Mouse (Mus musculus) kidney, postnatal 25 days (tissue): ENCODE data around the gene Muc5b.
"Not testable (repeated sequence)": the region's sequence is repeated elsewhere in the genome, so short reads cannot be mapped to it uniquely, and the experiment has no call there.

ENCODE experiments used
- DNase-seq, 2 experiments: peaks; one replicate each; pipeline ENCODE4 v3.0.0; 2021; ENCODE audit warnings: mixed read lengths in 2 of 2

Gene Muc5b

DNA sequence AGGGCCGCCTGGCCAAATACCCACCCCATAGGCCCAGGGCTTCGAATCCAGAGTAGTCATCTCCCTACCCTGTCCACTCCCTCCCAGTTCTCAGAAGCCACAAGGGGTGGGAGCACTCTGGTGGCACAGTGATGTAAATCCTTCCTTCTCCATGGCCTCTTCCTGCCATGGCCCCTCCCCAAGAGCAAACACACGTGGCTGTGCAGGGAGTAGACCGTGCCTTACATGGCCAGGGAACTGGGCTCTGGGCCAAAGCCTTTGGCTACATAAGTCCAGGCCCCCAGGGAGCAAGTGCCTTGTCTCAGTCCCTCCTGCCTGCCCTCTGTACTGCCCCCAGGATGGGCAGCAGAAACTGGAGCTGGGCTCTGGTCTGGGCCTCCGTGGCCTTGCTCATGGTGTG lies at the start of gene Muc5b:
Muc5b (plus strand) TSS at position 292 of the 400 bp plus-strand sequence.
- peak; percentile 14 to 64 for DNase-seq

DNA sequence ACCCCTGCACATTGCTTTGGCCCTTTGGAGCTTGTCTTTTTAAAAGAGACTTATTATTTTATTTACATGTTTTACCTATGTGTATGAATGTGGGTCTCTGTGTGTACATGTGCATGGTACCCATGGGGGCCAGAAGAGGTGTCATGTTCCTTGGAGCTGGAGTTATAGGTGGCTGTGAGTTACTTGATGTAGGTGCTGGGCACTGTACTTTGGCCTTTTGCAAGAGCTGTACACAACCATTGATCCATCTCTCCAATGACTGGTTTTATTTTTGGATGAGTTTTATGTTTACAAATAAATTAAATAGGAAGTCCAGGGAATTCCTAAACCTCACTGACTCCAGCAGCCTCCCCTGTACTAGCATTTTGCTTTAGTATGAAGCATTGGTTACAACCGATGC lies 44.6 kb upstream of the Muc5b start:
- DNase-seq, result no peak

DNA sequence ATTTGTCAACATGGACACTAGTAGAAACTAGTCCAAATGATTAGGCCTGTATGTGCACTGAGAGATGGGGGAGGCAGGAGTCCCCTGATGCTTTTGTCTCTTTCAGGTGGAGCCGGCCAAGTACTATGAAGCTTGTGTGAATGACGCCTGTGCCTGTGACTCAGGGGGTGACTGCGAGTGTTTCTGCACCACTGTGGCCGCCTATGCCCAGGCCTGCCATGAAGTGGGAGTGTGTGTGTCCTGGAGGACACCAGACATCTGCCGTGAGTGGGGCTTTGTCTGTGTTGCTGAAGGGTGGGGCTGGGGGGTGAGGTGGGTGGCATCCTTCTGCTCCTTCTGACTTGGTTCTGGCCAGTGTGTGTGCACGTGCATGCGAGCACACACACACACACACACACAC lies 35.7 kb upstream of the Muc5b start:
- no peak for DNase-seq

DNA sequence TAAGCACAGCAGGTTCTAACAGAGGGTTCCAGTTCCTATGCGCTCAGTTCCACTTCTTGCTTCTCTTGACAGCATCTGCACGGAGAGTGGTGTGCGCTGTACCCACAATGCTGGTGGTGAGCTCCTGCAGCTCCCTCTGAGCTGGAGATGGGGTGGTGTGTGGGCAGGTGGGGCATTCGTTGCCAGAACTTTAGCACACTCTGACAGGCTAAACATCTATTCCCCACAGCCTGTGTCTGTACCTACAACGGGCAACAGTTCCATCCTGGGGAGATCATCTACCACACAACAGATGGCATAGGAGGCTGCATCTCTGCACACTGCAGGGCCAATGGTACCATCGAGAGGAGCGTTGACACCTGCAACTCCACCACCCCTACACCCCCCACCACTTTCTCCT lies 33.5 kb upstream of the Muc5b start:
- DNase-seq, result no peak

DNA sequence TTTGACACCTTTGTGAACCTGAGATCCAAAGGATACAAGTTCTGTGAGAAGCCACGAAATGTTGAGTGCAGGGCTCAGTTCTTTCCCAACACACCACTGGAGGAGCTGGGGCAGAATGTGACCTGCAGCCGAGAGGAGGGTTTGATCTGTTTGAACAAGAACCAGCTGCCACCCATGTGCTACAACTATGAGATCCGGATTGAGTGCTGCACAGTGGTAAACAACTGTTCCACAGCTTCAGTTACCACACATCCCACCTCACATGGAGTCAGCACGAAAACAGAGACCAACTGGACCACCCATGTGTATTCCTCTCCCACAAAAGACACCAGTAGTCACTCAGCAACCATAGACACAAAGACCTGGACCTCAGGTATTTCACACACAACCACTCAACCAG lies 31.0 kb upstream of the Muc5b start:
- not testable (repeated sequence) for DNase-seq

DNA sequence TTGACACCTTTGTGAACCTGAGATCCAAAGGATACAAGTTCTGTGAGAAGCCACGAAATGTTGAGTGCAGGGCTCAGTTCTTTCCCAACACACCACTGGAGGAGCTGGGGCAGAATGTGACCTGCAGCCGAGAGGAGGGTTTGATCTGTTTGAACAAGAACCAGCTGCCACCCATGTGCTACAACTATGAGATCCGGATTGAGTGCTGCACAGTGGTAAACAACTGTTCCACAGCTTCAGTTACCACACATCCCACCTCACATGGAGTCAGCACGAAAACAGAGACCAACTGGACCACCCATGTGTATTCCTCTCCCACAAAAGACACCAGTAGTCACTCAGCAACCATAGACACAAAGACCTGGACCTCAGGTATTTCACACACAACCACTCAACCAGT lies 28.9 kb upstream of the Muc5b start:
- not testable (repeated sequence) for DNase-seq

DNA sequence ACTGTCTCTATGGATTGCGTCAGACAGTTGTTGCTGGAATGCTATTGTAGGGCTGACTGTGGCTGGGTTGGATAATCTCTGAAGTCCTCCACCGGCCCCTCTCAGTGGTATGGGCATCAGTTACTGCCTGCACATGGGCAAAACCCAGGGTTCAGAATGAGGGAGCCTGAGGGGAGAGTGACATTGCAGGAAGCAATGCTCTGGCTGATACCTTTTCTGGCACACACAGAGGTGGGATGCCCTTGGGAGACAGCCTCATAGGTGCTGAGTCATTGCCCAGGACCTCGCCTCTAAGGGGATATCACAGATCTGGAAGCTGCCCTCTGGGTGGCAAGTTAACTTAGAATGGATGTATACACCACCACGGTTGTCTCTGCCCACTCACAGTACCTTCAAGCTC lies 25.5 kb upstream of the Muc5b start:
- no peak for DNase-seq

DNA sequence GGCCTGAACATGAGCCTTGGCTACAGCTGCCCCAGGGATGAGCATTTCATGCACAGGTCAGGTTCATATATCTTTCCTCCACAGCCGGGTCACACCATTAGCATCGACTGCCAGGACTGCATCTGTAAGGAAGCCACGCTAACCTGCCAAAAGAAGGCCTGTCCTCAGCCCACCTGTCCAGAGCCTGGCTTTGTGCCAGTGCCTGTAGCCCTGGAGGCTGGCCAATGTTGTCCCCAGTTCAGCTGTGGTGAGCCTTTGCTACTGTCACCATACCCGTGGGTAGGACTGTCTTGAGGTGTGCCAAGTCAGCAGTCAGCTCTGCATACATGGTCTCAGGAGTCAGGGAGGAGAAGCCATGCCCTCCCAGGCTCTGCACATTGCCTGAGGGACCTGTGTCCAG lies 23.5 kb upstream of the Muc5b start:
- no peak for DNase-seq

DNA sequence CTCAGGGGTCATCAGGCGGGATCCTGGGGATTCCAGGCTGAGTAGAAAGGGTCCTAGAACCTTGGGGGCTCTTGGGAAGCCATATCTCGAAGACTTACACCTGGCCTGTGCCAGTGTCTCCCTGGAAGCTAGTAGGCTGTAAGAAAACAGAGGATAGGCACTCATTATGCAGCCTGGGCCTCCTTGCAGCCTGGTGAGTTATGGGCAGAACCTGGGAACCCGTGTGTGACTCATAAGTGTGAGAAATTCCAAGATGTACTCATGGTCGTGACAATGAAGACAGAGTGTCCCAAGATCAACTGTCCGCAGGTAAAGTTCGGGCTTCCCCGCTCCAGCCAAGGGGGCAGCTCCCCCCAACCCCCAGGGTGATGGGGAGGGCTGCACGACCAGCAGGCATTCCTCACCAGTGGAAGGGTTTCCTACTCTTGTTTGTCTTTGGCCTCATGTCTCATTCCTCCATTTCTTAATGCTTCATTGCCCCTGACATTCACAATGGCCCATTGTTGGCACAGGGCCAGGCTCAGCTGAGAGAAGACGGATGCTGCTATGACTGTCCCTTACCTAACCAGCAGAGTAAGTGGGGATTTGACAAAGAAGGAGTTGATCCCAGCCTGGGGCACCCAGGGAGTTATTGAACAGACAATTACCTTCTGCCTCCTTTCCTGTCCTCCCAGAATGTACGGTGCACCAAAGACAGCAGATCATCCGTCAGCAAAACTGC lies 21.4 kb upstream of the Muc5b start:
- peak; percentile 49 to 65 for DNase-seq

DNA sequence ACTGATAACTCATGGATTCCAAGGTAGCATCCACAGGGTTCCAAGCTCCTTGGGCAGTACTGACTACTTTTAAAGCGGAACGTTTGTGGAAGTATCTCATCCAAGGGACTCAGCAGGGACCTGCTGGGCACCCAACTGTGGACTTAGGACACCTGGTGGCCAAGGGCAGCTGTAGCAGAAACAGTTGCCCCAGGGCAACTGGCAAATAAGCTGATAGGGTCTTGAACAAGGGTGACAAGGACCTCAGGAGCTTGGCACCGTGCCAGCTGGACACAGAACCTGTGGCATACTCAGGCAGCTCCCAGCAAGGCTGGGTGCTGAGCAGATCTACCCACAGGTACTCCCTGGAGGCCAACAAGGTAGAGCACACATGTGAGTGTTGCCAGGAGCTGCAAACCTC lies 20.6 kb upstream of the Muc5b start:
- peak in 1 of 2 experiments; percentile 8 for DNase-seq

DNA sequence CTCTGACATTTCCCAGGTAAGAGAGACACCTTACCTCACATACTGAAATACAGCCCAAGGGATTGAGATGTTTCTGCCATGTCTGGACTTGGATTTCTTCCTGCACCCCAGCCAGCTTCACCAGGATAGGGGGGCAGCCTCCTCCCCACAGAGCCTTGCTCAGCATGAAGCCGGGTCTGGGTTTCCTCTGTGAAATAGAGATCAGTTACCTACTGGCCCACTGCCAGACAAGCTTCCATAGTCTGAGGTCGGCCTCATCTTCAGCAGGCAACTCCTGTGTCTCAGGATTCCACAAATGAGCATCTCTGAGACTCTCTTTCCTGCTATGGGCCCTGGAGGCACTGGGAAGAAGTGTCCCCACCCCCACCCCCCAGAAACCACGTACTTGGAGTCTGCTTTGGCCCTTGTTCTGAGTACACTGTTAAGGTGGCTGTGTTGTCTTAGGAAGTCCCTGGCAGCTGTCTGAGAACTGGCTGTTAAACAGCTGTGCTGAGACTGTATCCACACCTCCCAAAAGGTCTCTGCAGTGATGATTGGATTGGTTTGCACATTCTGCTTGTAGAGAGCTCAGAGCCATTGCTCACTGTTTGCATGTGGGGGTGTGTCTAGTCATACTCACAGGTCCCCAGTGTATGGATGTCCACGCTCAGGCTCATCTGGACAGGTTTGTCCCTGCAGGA lies 16.1 kb upstream of the Muc5b start:
- DNase-seq, result no peak

DNA sequence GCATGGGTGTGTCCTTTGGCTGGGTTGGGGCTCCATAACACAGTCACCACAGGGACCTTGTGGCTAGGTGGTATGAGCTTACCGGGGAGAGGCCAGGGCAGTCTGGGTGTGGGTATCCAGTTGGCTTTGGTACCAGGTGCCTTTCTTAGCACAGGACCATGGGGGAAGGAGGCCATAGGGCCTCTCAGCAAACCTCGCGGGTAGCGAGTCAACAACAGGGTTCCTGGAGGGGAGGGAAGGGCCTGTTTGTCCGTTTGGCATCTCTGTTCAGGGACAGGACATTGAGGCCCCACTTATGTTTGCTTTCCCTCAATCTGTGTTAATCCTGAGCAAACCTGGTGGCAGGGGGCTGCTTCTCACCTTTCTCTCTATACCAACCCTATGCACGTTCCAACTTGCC lies 15.2 kb upstream of the Muc5b start:
- DNase-seq, result no peak

DNA sequence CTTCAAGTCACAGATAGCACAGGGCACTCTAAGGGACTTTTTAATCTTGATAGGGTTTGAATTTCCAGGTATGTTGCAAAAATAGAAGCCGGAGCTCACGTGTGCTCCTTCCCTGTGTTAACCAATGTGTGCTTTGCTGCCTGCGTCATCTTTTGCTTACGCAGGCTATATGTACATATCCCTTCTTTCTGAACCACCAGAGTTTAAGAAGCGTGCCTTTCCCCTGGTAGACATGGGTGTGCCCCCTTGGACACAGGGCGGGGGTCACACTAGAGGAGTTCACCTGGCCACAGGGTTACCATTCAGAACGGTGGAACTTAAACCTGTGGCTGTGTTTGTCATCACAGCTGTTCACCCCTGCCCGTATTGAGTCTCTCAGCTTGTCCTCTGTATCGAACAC lies 14.5 kb upstream of the Muc5b start:
- no peak for DNase-seq

DNA sequence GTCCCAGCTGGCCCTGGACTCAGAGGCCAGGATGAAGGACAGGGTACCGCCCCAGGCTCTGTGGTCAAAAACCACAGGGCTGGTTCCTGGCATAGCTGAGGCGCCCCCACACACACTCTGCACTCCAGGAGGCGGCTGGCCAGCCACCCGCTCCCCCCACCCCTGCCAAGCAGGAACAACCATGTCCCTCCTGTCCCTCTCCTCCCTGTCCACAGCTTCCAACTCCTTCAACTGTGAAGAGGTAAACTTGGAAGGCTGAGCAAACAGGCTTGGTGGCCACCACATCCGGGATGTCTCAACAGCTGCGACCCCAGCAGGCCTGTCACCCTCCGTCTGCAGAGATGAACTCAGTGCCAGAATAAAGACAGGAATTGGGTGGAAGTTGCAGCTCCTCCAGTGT lies 2.9 kb upstream of the Muc5b start:
- no peak for DNase-seq

DNA sequence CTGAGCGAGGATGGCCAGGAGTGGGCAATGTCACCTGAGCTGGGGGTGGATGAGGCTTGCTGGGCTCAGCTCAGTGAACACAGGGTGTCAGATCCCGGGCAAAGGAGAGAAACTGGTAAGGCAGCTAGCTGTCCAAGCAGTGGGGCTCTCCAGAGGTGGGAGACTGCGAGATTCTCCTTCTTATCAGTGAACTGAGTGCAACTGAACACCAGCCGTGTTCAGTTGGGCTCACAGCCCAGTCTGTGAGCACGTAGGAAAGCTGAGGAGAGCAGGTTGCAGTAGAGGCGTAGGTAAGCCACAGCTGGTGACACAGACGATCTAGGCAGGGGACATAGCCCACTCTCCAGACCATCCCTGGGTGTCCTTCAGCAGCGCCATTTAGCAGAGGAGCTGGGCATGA lies 2.4 kb upstream of the Muc5b start:
- no peak for DNase-seq

DNA sequence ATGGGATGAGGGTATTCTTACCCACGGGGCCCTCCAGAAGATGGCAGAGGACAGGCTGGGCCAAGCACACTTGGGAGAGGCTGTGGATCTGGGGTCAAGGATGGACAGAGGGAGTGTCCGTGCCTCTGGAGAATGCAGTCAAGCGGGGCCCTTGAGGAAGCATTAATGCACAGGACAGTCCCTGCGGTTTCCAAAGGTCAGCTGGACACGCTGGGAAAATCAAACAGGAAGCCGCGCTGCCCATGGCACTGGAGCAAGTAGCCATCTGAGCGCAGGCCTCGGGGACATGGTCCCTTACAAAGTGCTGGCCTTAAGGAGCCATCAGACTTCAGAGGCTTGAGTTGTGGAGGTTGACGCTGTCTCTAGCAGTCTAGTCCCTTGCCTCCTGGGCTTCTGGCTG lies 1.5 kb downstream of the Muc5b start:
- DNase-seq, result peak; percentile 14 to 54

DNA sequence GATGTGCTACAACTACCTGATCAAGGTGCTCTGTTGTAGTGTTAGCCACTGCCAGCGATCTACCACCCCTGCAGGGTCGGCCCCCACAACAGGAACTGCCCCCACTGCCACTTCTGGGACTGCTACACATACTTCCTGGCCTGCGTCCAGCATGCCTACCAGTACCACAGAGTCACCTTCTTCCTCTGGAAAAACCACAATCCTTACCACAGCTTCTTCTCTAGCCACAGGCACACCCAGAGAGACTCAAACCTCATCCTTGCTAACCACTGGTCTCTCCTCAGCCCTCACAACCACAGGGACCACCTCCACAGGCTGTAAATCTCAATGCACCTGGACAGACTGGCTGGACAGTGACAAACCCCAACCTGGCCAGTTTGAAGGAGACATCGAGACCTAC lies 22.2 kb downstream of the Muc5b start:
- no peak for DNase-seq

DNA sequence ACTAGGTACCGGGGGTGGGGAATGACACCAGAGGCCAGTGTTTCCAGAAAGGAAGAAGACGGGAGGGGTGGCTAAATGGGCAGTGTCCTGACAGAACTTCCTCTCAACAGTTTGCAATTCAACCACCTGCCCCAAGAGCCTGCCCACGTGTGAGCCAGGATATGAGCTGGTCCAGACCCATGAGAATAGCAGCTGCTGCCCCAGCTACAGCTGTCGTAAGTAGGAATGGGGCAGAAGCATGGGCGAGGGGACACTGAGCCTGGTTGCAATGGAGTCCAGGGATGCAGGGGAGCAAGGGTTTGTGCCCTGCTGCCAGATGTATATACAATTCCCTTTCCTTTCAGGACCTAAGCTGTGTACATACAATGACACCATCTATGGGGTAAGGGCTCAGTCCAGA lies 30.8 kb downstream of the Muc5b start:
- DNase-seq, result no peak

DNA sequence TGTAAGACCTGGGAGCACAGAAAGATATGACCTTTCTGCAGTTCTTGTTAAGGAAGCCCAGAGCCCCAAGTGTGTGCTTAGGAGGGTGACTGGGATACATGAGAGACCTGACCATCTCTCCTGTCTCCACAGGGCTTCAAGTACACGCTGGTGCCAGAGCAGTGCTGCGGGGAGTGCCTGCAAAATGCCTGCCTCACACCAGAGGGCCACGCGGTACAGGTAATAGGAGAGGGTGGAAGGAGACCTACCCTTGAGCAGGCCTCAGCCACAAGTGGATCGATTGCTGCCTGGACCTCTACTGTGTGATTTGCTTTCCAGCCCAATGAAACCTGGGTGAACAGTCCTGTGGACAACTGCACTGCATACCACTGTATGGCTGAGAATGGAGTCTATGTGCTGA lies 31.7 kb downstream of the Muc5b start:
- DNase-seq, result no peak

DNA sequence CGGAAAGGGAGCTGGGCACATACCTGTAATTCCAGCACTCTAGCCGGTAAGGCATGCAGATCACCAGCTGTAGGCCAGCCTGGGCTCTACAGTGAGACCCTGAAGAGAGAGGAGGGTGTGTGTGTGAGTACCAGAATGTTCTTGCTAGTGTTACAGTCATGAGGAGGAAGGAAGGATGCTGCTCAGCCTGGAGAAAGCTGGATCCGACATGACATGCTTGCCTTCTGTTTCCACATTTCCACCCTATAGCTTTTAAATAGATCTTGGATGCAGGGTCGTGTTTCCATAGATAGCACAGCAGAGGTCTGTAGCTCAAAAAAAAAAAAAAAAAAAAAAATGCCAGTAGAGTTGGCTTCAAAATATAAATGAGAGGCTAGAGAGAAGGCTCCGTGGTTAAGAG lies 36.0 kb downstream of the Muc5b start:
- no peak for DNase-seq

DNA sequence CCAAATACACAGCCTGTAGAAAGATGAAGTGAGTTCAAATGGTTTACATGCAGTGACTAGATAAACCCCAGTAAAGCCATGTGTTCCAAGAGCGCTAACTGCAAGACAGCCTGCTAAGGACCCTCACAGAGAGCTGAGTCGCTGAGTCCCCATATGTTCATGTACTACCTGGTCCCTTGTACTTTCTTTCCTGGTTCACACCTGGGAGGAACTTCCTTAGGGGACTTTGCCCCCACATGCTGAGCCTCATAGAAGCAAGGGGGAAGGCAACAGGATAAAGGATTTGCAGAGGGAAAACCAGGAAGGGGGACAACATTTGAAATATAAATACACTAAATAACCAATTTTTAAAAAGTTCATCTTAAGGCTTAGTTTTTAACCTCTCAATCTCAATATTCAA lies 39.9 kb downstream of the Muc5b start:
- DNase-seq, result no peak

DNA sequence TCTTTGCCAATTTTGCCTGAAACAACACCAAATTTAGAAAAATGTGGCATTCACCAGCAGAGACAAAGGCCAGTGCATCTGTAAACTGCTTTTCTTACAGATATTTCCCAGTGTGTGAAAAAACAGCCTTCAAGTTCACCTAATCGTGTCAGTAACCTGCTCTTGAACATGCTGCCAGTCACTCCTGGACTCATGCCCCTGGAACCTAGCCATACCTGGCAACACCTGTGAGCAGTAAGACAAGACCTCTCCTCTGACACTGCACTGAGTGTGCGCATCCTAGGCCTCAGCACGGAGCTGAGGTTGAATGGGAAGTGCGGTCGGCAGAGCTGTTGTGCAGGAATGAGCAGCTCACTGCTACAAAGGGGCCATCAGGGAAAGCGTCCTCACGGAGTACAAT lies 53.3 kb downstream of the Muc5b start:
- DNase-seq, result no peak

DNA sequence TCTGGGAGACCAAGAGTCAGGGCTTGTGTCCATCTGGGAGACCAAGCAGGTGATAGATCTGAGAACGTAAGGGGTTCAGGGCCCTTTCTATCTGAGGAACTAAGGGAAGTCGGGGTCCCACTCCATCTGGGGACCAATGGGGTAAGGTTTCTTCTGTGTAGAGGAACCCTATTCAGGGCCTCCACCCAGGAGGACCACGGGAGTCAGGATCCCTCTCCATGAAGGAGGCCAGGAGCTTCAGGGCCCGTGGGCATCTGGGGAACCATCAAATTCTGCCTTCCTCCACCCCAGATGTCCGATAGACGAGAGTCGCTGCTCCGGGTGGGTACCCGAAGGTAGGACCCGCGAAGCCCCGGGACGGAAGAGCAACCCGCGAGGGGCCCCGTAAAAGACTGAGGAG lies 63.0 kb downstream of the Muc5b start:
- DNase-seq, result no peak

DNA sequence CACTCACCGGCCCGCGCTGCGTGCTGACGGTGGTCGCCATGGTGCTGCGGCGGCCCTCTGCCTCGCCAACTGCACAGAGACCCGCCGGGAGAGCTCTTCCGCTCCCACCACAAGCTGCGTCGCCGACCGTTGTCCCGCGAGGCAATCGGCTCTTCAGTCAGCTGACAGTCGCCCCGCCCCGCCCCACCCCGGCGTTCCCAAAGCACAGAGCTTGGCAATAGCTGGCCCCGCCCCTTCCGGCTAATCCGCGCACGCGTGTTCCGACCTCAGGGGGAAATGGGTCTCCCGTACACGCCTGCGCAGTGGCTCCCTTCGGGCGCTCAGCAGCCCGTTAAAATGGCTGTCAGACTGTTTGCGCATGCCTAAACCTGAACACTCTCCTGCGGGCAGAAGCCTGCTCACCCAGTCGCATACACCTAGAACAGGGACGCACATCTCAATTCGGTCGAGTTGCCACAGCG lies 63.4 kb downstream of the Muc5b start:
- DNase-seq, result peak; percentile 100

DNA sequence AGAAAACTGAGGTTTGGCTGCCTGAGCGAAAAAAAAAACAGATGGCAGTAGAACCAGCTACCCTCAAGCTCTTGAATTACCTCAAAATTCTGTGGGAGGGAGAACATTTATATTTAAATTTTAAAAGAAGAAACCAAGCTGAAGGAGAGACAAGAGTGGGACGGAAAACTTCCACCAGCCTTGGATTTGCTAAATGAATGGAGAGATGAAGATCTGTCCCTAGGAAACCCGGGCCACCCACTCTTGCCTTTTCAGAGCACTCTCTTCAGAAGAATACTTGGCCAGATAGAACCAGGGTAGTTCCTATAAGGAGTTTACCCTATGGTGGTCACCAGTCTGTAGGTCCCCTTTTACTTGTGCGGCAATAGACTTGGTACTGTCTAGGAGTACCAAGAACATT lies 63.9 kb downstream of the Muc5b start:
- DNase-seq, result no peak
